Mouse (Mus musculus) testis, adult 2 months (tissue): Measurements from ENCODE around the gene Gm5142. TPM values are rescaled to one million over a fixed set of nuclear protein-coding genes. Genes with fewer than 3 reads are reported as not detected.
A peak's percentile ranks its signal among the peaks of the same experiment; 100 is the strongest.

Experiments used
- H3K27ac ChIP-seq: fragments of 200-500 bp; 2 replicates; pipeline ENCODE4 v1.5.1; 2012; ENCODE audit warnings: low read depth, low read length; ENCODE audit not compliant: control insufficient read depth, insufficient read depth
- H3K27me3 ChIP-seq: fragments of 200-500 bp; 2 replicates; pipeline ENCODE4 v1.6.1; 2012; ENCODE audit warnings: mild to moderate bottlenecking, low read length, moderate library complexity; ENCODE audit not compliant: control insufficient read depth, insufficient read depth
- H3K36me3 ChIP-seq: fragments of 200-500 bp; 2 replicates; pipeline ENCODE4 v1.6.1; 2012; ENCODE audit warnings: mild to moderate bottlenecking, low read length; ENCODE audit not compliant: control insufficient read depth, insufficient read depth
- H3K4me1 ChIP-seq: fragments of 200-500 bp; 2 replicates; pipeline ENCODE4 v1.6.1; 2012; ENCODE audit warnings: low read length; ENCODE audit not compliant: control insufficient read depth, insufficient read depth
- H3K4me3 ChIP-seq: fragments of 200-500 bp; 2 replicates; pipeline ENCODE4 v1.5.1; 2012; ENCODE audit warnings: low read depth, mild to moderate bottlenecking, low read length, moderate library complexity, mixed read lengths; ENCODE audit not compliant: control insufficient read depth
- CTCF ChIP-seq: fragments of 200-500 bp; IDR thresholded peaks from 2 replicates; pipeline ENCODE4 v1.5.1; 2012; ENCODE audit warnings: low read depth, mild to moderate bottlenecking, inconsistent platforms, low read length, moderate library complexity; ENCODE audit not compliant: control insufficient read depth, insufficient read depth, insufficient replicate concordance
- POLR2A ChIP-seq: fragments of 200-500 bp; IDR thresholded peaks from 2 replicates; pipeline ENCODE4 v1.6.1; 2012; ENCODE audit warnings: low read depth, mild to moderate bottlenecking, inconsistent platforms, low read length, moderate library complexity; ENCODE audit not compliant: control insufficient read depth
- polyA plus RNA-seq: library from polyadenylated mRNA; depleted of rRNA; stranded (reverse); fragments of >200 nt; gene quantifications from 2 replicates; pipeline ENCODE4 v1.2.3, GENCODE M21; 2012

Gm5142 gene
- polyA plus RNA-seq, 1 experiment = 779 TPM

DNA sequence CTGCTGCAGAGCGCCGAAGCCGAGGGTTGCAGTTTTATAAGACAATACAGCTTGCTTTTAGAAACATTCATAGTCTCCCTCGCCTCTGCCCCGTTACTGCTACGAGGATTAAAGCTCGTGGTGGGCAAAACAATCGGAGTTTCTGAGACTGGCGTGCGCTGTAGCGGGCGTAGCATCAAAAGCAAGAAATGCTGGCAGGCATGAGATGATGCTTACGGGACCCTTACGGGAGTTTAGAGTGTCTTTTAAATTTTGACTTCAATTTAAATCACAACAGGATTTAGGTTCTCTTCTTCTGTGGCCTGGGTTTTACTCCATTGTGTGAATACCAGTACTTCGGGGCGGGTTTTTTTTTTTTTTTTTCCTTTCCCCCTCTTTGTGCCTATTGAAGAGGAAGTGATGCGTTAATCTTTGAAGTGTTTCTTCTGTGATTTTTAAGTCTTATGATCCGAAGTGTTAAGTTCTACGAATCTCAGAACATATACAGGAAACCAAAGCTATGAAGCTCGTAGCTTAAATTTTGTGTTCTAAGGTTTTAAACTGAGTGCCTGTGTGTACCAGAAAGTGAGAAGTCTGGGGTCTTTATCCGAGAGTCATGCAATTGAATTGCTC is 23.2 kb upstream of the Gm5142 start:
- Histone ChIP-seq H3K4me3 (peak overlapping the region; percentile 86), H3K4me1 (peaks cover 2% of the 10 kb centered on the region; the same call in 1 of the 2 replicates), H3K27me3 (no peaks in the 10 kb centered on the region), H3K36me3 (no peaks in the 10 kb centered on the region), H3K27ac (peak overlapping the region; percentile 76)
- TF ChIP-seq POLR2A (no peak), CTCF (no peak)

- peak within 1 kb of the TSS; percentile 86 for H3K4me3 ChIP-seq
- peaks cover 2% of the 10 kb centered on the region; the same call in 1 of the 2 replicates for H3K4me1 ChIP-seq
- H3K27me3 ChIP-seq = no peaks in the 10 kb centered on the region
- H3K27ac ChIP-seq = peak within 1 kb of the TSS; percentile 76
- TF ChIP-seq POLR2A = peak; percentile 79
- no peak for TF ChIP-seq CTCF
- no peaks in the 10 kb centered on the region for H3K36me3 ChIP-seq
Measured at GRCm38 (mm10) chr14:59200711-59201603, 22.4 kb upstream of the Gm5142 start, which contains the start of gene Rcbtb1. Rcbtb1 (plus strand) TSS chr14:59201209.

GRCm38 (mm10) chr14:59186121-59186520 is 7.6 kb upstream of the Gm5142 start:
- Histone ChIP-seq H3K27ac (no peak overlapping the region), H3K36me3 (no peaks in the 10 kb centered on the region), H3K4me1 (no peaks in the 10 kb centered on the region), H3K27me3 (no peaks in the 10 kb centered on the region), H3K4me3 (no peak overlapping the region)
- no peak for TF ChIP-seq POLR2A
- no peak for TF ChIP-seq CTCF

DNA sequence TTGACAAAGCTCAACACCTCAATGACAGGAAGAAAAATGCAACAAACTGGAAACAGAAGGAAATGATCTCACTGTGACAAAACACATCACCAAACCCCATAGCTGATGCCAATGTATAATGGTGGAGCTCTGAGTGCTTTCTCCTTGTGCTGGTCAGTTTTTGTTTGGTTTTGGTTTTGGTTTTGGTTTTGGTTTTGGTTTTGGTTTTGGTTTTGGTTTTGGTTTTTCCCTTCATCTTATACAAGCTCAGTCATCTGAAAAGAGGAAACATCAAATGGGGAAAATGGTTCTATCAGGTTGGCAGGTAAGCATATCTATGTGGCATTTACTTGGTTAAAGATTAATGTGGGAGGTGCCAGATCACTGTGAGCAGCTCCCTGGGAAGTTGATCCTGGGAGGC is 7.0 kb upstream of the Gm5142 start:
- no peak overlapping the region for H3K27ac ChIP-seq
- no peaks in the 10 kb centered on the region for H3K4me1 ChIP-seq
- no peaks in the 10 kb centered on the region for H3K36me3 ChIP-seq
- TF ChIP-seq POLR2A (no peak), CTCF (no peak)
- no peaks in the 10 kb centered on the region for H3K27me3 ChIP-seq
- H3K4me3 ChIP-seq = no peak overlapping the region

DNA sequence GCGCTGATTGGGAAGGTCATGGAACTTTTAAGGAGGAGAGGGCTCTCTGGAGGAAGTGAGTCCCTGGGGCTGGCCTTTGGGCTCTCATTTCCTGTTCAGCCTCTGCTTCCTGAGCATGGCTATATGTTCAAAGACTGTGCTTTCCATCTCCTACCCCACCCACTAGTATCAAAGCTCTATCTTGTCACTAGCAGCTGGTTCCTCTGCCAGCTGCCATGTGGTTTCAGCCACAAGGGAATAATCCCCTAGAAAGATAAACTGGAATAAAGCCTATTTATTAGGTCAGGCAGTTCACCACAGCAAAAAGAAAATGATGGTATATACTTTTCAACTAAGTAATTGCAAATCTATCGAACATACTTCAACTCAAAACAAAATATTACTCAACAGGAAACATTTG is 4.2 kb upstream of the Gm5142 start:
- no peak overlapping the region for H3K4me3 ChIP-seq
- H3K27me3 ChIP-seq = no peaks in the 10 kb centered on the region
- H3K36me3 ChIP-seq = no peaks in the 10 kb centered on the region
- TF ChIP-seq CTCF = no peak
- TF ChIP-seq POLR2A = no peak
- H3K4me1 ChIP-seq = no peaks in the 10 kb centered on the region
- H3K27ac ChIP-seq = no peak overlapping the region

DNA sequence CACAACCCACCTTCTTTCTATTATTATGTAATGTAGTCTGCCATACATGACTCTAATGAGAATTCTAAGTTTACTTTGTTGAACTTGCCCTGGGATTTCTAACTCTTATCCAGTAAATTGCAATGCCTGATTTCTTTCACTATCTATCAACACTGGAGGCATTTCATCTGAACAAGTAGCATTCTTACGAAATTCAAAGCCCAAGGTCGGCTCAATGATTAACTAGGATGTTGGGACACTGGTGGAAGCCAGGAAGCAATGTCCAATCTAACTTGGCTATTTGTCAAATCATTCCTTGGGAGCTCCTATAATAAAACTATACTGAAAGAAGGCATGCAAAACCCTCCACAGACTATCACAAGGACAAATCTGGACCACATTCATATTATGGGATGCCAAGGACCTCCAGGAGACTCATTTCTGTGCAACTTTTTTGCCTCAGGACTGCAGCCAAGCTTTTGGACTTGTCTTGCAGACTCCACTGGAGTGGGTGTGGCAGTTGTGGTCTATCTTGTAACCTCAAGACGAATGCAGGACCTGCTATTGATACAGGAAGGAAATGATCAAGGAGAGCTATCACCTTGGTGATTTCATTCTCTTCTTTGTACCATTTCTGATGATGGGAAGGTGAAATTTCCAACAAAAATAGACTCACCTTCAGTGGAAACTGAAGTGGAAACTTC is 21.4 kb downstream of the Gm5142 start:
- Histone ChIP-seq H3K4me3 (no peak overlapping the region), H3K27ac (no peak overlapping the region), H3K4me1 (no peaks in the 10 kb centered on the region), H3K36me3 (no peaks in the 10 kb centered on the region), H3K27me3 (no peaks in the 10 kb centered on the region)
- no peak for TF ChIP-seq CTCF
- TF ChIP-seq POLR2A = no peak

DNA sequence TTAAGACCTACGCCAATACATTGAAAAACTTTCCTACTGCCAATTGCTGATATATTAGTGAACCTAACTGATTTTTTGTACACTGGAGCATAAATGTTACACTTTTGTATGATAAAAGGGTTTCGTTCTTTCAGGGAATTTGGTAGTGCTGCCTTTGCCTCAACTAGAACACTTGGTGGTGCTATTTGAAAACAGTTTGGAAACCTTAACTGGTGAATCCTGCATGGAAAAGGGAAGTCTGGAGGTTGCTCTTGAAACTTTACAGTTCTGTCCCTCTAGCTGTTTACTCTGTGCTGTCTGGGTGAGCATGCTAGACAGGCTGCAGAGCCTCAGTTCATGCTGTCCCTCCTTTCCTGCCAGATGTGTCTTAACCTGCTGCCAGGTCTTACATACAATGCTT is 23.0 kb downstream of the Gm5142 start:
- H3K4me3 ChIP-seq = no peak overlapping the region
- H3K36me3 ChIP-seq = no peaks in the 10 kb centered on the region
- TF ChIP-seq CTCF (no peak), POLR2A (no peak)
- no peak overlapping the region for H3K27ac ChIP-seq
- no peaks in the 10 kb centered on the region for H3K27me3 ChIP-seq
- no peaks in the 10 kb centered on the region for H3K4me1 ChIP-seq
